ENCODE assay signal across 14 mouse cellular contexts in genomic region chr7:110014272-110014671, GRCm38 (mm10).
"Had no signal": no experiment of that assay in that cellular context is flagged by ENCODE, and none has a peak within 500 bp of the region (broad histone marks: within the 10 kb centered on the region; RNA-seq: fewer than 3 reads in every experiment).

No protein-coding gene starts in this region.

- DNase-seq: gastrocnemius, postnatal 14 days; gastrocnemius, postnatal 36 days; heart, adult 18-20 months; heart, postnatal 14 days; heart, postnatal 36 days; kidney, adult 11 months; kidney, adult 8-10 months; kidney, postnatal 10 days; kidney, postnatal 25 days; kidney, postnatal 4 days; liver; liver, embryonic 13.5 days had no signal

- ATAC-seq: hindbrain, postnatal 0 days; intestine, embryonic 16.5 days had no signal
